Mouse (Mus musculus) embryonic fibroblast, embryonic 13.5 days (primary cell): ENCODE measurements around the gene C2cd5. TPM values are rescaled to one million over a fixed set of nuclear protein-coding genes. Genes with fewer than 3 reads are reported as not detected.

ENCODE experiments used
- H3K27ac ChIP-seq: 2 replicates; pipeline ENCODE4 v1.5.1; 2012; ENCODE audit warnings: low read length, control low read depth, inconsistent platforms; ENCODE audit not compliant: insufficient read depth
- H3K4me1 ChIP-seq: 2 replicates; pipeline ENCODE4 v1.6.1; 2011; ENCODE audit warnings: low read length; ENCODE audit not compliant: control insufficient read depth, insufficient read depth
- H3K4me3 ChIP-seq: 2 replicates; pipeline ENCODE4 v1.5.1; 2011; ENCODE audit warnings: mild to moderate bottlenecking, control low read depth, low read length; ENCODE audit not compliant: insufficient read depth
- CTCF ChIP-seq: IDR thresholded peaks from 2 replicates; pipeline ENCODE4 v1.5.1; 2011; ENCODE audit warnings: mild to moderate bottlenecking, control low read depth, low read length, moderate library complexity, borderline replicate concordance; ENCODE audit not compliant: insufficient read depth
- POLR2A ChIP-seq: IDR thresholded peaks from 2 replicates; pipeline ENCODE4 v1.6.1; 2011; ENCODE audit warnings: low read depth, mild to moderate bottlenecking, control low read depth, low read length, moderate library complexity
- polyA plus RNA-seq: library from polyadenylated mRNA; stranded (reverse); fragments of >200 nt; gene quantifications from 2 replicates; pipeline ENCODE4 v1.2.4, GENCODE M21; 2011; ENCODE audit warnings: low read depth; ENCODE audit not compliant: missing spikeins, insufficient read length

The C2cd5 gene
- polyA plus RNA-seq, 1 experiment = 13.1 TPM

DNA sequence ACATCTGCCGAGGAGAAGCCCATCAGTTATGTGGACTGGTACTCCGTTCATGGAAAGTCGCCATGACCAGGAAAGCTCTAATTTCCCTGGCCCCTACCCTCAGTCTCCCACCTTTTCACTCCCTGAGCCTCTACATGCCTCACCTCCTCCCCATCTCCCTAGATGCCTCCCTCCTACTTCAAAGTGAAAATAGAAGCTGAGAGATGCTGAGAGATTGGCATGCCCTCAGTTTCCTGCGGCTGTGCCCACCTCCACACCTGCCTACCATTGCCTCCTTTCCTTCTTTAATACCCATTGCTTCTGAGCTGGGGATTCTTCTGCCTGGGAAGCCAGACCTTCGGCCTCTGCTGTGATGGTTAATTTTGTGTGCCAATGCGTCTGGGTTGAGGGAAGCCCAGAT, 19.4 kb upstream of the C2cd5 start:
- Histone ChIP-seq H3K4me1 (no peaks in the 10 kb centered on the region), H3K27ac (no peak overlapping the region), H3K4me3 (no peak overlapping the region)
- TF ChIP-seq POLR2A (no peak), CTCF (no peak)

DNA sequence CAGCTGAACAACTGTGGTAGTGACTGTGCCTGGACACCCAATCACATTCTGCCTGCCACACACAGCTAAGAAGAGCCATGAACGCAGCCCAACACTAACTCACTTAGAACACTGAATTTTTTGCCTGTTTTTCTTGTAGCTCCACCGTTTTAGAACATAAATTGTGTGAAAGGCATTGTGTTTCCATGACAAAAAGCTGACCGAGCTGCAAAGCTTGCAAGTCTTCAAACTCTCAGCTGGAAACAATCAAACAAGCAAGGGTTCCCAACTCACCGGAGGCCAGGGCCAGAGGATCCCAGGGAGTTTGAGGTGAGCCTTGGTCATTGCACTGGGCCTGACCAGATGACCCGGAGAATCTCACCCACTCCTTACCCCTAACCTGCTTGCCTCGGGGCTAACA, 16.8 kb upstream of the C2cd5 start:
- Histone ChIP-seq H3K27ac (no peak overlapping the region), H3K4me3 (no peak overlapping the region), H3K4me1 (no peaks in the 10 kb centered on the region)
- TF ChIP-seq CTCF (no peak), POLR2A (no peak)

DNA sequence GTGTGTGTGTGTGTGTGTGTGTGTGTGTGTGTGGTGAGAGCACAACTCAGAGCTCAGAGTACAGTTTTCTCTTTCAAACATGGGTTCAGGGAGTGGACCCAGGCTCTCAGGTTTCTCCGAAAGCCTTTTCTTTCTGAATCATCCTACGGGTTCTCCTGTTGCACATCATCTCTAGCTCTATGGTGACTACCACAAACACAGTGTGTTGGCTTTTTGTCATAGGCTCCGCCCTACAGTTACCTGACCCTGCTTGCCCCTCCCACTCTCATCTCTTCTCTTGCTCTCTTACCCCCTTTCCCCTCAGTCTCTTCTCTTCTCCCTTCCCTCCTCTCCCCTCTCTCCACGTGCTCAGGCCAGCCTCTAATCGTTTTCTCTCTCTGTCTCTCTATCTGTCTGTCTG, 15.6 kb upstream of the C2cd5 start:
- Histone ChIP-seq H3K4me1 (no peaks in the 10 kb centered on the region), H3K27ac (no peak overlapping the region), H3K4me3 (no peak overlapping the region)
- TF ChIP-seq CTCF (no peak), POLR2A (no peak)

DNA sequence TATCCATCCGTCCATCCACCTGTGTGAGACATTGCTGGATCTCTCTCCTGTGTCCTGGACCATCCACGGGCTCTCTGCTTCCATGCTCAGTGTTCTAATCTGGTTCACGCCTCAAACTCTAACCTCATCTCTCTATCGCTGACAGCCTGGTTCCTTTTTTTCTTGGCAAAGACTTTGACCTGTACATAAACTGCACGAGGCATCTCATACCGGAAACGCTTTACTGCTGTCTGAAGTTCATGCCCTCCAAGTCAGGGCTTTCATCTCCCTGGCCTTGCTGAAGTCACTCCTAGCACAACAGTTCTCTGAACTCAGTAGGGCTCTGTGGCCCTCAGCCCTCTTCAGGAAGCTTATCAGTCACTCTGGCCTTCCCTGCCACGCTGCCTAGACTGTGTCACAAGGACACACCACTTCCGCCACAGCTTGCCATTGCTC, 15.1 kb upstream of the C2cd5 start:
- TF ChIP-seq POLR2A = no peak
- no peak for TF ChIP-seq CTCF
- Histone ChIP-seq H3K4me1 (no peaks in the 10 kb centered on the region), H3K27ac (no peak overlapping the region), H3K4me3 (no peak overlapping the region)

DNA sequence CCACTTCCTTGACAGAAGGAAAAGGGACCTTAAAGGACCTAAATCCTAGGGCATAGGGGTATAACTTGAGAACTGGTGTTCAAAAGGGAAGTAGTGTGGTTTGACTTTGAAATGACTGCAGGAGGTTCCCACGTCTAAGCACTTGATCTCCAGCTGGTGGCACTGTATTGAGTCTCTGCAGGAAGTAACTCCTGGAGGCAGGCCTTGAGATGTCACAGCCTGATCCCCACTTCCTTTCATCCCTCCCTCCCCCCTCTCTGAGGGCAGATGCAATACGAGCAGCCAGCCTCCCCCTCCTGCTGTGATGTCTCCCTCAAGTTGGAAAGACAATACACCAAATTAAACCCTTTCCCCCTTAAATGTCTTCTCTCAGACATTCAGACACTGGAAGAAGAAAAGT, 14.6 kb upstream of the C2cd5 start:
- Histone ChIP-seq H3K4me3 (no peak overlapping the region), H3K4me1 (no peaks in the 10 kb centered on the region), H3K27ac (no peak overlapping the region)
- no peak for TF ChIP-seq POLR2A
- TF ChIP-seq CTCF = no peak

DNA sequence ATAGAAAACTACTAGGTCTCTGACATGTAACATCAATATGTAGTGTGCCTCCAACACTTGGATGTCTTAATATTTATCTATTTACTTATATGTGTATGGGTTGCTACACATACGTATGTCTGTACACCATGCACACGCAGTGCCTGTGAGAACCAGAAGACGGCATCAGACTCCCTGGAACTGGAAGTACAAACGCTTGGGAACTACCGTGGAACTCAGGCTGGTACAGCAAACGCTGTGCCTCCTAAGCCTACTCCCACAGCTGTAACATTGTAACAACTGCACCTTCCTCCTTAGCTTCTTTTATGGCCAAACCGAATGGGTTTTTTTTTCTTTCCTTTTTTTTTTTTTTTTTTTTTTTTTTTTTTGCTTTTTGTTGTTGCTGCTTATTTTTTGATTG, 10.4 kb upstream of the C2cd5 start:
- TF ChIP-seq POLR2A = no peak
- Histone ChIP-seq H3K4me3 (no peak overlapping the region), H3K4me1 (no peaks in the 10 kb centered on the region), H3K27ac (no peak overlapping the region)

DNA sequence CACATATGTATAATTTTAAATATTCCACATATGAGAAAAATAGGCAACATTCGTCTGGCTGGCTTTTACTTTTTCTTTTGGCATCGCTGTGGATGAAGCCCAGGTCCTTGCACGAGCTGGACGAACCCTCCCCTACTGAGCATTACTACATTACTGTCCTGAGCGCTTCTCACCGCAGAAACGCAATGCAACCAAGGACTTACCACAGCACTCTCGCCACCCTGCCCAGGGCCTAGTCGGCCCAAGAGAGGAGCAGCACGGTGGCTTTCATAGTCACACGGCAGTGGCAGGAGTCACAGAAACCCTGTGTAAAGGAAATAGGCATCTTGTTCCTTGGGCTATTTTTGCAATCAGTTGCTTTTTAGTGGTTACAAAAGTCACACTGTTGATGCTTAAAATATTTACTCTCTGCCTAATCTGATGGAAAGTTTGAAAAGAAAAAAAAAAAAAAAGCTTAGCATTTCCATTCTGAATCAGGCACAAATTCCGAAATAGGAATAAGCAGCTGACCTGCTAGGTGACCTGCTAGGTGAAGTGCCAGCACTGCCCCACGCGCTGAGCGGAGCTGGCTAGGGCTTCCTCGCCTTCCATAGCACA, 9.8 kb upstream of the C2cd5 start:
- Histone ChIP-seq H3K27ac (no peak overlapping the region), H3K4me1 (no peaks in the 10 kb centered on the region), H3K4me3 (no peak overlapping the region)
- TF ChIP-seq POLR2A (no peak), CTCF (no peak)

DNA sequence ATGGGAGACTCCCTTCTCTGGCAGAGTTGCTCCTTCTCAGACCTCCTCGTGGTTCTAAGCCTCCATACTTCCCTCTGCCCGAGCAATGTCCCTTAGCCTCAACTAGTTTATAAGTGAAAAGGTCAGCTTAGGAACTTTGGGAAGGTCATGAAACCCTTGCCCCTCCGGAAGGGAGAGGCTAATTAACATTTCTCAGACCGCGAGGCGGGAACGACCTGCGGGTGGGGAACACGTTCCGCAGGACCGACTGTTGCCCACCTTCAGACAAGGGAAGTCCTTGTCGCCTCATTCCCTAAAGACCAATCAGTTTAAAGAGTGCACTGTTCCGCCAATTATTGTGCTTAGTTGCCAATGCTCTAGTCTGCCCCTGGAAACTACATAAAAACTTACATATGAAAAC, 8.1 kb upstream of the C2cd5 start:
- Histone ChIP-seq H3K4me3 (no peak overlapping the region), H3K27ac (no peak overlapping the region)
- TF ChIP-seq CTCF (no peak), POLR2A (no peak)

DNA sequence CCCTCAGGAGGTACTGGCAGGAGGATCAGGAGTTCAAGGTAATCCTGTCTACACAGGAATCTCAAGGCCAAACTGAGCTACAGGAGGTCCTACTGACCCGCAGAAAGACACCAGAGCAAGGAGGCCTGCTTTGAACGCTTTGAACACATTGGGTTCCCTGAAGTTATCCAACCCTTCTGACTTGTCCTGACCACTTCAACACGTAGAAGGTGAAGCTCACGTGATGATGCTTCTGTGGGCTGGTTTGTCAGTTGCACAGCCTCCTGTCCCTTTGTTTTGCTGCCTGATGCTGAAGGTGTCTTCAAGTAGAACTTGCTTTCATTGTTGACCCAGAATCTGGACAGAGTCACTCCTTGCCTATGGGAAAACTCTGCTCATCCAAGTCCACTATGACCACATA, 7.7 kb upstream of the C2cd5 start:
- TF ChIP-seq POLR2A (no peak), CTCF (no peak)

More for the DNA sequence above, 8.1 kb upstream of the C2cd5 start:
- no peaks in the 10 kb centered on the region for H3K4me1 ChIP-seq

DNA sequence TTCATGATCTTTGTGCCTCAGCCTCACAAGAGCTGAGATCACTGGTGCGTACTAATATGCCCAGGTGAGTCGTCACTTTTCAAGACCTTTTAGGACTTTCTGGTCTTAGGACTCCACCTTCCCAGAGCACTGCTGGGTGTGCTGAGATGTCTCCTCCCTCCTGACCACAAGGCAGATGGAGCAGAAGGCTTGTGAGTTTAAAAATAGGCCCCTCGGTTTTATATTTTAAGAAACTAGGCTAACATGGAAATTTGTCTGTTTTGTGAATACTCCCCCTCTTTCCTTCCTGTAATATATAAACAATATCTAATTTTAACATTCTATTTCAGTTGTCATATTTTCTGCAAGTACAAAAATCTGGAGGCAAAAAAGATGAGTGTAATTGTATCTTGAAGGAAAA, 5.8 kb upstream of the C2cd5 start:
- Histone ChIP-seq H3K4me3 (no peak overlapping the region), H3K4me1 (no peaks in the 10 kb centered on the region), H3K27ac (no peak overlapping the region)
- TF ChIP-seq CTCF (no peak), POLR2A (no peak)

More for the DNA sequence above, 7.7 kb upstream of the C2cd5 start:
- no peak overlapping the region for H3K27ac ChIP-seq
- no peak overlapping the region for H3K4me3 ChIP-seq
- no peaks in the 10 kb centered on the region for H3K4me1 ChIP-seq
